Mouse (Mus musculus) spleen, adult 18-20 months (tissue): ENCODE data around the gene Parp8.

ENCODE experiments used
- DNase-seq, 2 experiments: peaks; one replicate each; pipeline ENCODE4 v3.0.0; 2022; ENCODE audit warnings: mixed read lengths in 2 of 2

Gene Parp8

GRCm38 (mm10) chr13:117018676-117019075 lies 6.7 kb downstream of the Parp8 start:
- DNase-seq = no peak

- DNase-seq = no peak
Observed at GRCm38 (mm10) chr13:117013516-117013915, 11.8 kb downstream of the Parp8 start.

GRCm38 (mm10) chr13:117012031-117012430 lies 13.3 kb downstream of the Parp8 start:
- DNase-seq = no peak

- DNase-seq = no peak
Observed at GRCm38 (mm10) chr13:117010143-117010542, 15.2 kb downstream of the Parp8 start.

GRCm38 (mm10) chr13:117008021-117009015 lies 17.0 kb downstream of the Parp8 start:
- DNase-seq = no peak

- no peak for DNase-seq
Observed at GRCm38 (mm10) chr13:117007566-117007965, 17.8 kb downstream of the Parp8 start.

GRCm38 (mm10) chr13:117006638-117007037 lies 18.7 kb downstream of the Parp8 start:
- DNase-seq = no peak

- DNase-seq = no peak
Observed at GRCm38 (mm10) chr13:117000493-117000892, 24.8 kb downstream of the Parp8 start.

GRCm38 (mm10) chr13:116991560-116991959 lies 33.8 kb downstream of the Parp8 start:
- no peak for DNase-seq

GRCm38 (mm10) chr13:116990327-116990726 lies 35.0 kb downstream of the Parp8 start:
- DNase-seq = no peak

GRCm38 (mm10) chr13:116988706-116989105 lies 36.6 kb downstream of the Parp8 start:
- no peak for DNase-seq

GRCm38 (mm10) chr13:116988208-116988607 lies 37.1 kb downstream of the Parp8 start:
- no peak for DNase-seq

- no peak for DNase-seq
Observed at GRCm38 (mm10) chr13:116987284-116987683, 38.1 kb downstream of the Parp8 start.

- no peak for DNase-seq
Observed at GRCm38 (mm10) chr13:116986658-116987057, 38.7 kb downstream of the Parp8 start.

GRCm38 (mm10) chr13:116974081-116974860 lies 51.1 kb downstream of the Parp8 start:
- no peak for DNase-seq

GRCm38 (mm10) chr13:116973491-116973890 lies 51.8 kb downstream of the Parp8 start:
- no peak for DNase-seq

GRCm38 (mm10) chr13:116972036-116972611 lies 53.2 kb downstream of the Parp8 start:
- no peak for DNase-seq

- no peak for DNase-seq
Observed at GRCm38 (mm10) chr13:116970706-116971428, 54.5 kb downstream of the Parp8 start.

- no peak for DNase-seq
Observed at GRCm38 (mm10) chr13:116969650-116970049, 55.7 kb downstream of the Parp8 start.

- no peak for DNase-seq
Observed at GRCm38 (mm10) chr13:116968906-116969305, 56.4 kb downstream of the Parp8 start.

GRCm38 (mm10) chr13:116967459-116967858 lies 57.9 kb downstream of the Parp8 start:
- DNase-seq = no peak
